Mouse (Mus musculus) embryonic facial prominence, embryonic 10.5 days (tissue): ENCODE results near the gene Cst7. TPM values are rescaled to one million over a fixed set of nuclear protein-coding genes. Genes with fewer than 3 reads are reported as not detected.

ENCODE experiments used
- DNase-seq: peaks from one replicate; pipeline ENCODE4 v3.0.0-alpha.2; 2017; ENCODE audit warnings: low spot score
- H3K27ac ChIP-seq: fragments of 300-500 bp; sonication (generic); replicated peaks from 2 replicates; pipeline ENCODE4 v1.5.1; 2016; ENCODE audit warnings: mild to moderate bottlenecking
- H3K27me3 ChIP-seq: fragments of 300-500 bp; sonication (generic); replicated peaks from 2 replicates; pipeline ENCODE4 v1.6.1; 2016; ENCODE audit warnings: low read depth, mild to moderate bottlenecking; ENCODE audit not compliant: poor library complexity, severe bottlenecking
- H3K36me3 ChIP-seq: fragments of 300-500 bp; sonication (generic); replicated peaks from 2 replicates; pipeline ENCODE4 v1.6.1; 2016; ENCODE audit warnings: mild to moderate bottlenecking, moderate library complexity
- H3K4me1 ChIP-seq: fragments of 300-500 bp; sonication (generic); 2 replicates; pipeline ENCODE4 v1.6.1; 2016
- H3K4me3 ChIP-seq: fragments of 300-500 bp; sonication (generic); 2 replicates; pipeline ENCODE4 v1.5.1; 2016; ENCODE audit warnings: mild to moderate bottlenecking, moderate library complexity
- H3K9me3 ChIP-seq: fragments of 300-500 bp; sonication (generic); 2 replicates; pipeline ENCODE4 v1.6.1; 2016; ENCODE audit warnings: mild to moderate bottlenecking
- WGBS: fragments of 180-500 bp; shearing (Covaris S2); methylation state at CpG from one replicate; pipeline ENCODE4 v1.1.7; 2016; 5-methylcytosine and 5-hydroxymethylcytosine counted together
- polyA plus RNA-seq: library from polyadenylated mRNA; unstranded; fragments of >200 nt; fragmentation: Nextera tagmentation; extraction: Ambion mirVana; gene quantifications from 2 replicates; pipeline ENCODE4 v1.2.1, GENCODE M21; 2016

Gene Cst7
- polyA plus RNA-seq, 1 experiment from 2014 or later = not detected

DNA sequence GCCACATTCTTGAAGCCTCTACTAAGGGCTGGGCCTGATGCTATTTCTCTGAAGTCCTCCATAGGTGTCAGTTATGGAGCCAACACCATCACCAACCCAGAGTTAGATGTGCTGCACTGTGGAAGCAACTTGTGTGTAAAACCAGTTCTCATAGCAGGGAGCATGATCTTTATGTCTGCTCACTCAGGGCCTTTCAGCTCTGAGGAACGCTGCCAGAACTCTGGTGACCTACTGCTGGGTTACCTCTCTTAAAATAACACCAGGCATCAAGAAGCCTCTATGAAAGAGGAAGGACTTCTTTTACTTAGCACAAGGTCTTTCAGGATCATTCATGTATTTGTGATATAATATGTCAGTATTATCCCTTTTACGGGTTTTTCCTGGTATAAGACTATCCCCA is 32.0 kb downstream of the Cst7 start:
- H3K36me3 ChIP-seq = 0 out of 2 replicates have a peak, but pooled peaks cover 4% of the 10 kb centered on the region
- WGBS = 90% methylated on average over 2 of the region's 2 CpGs
- H3K4me1 ChIP-seq = peaks cover 2% of the 10 kb centered on the region
- DNase-seq = no peak
- no peaks in the 10 kb centered on the region for H3K9me3 ChIP-seq
- H3K27ac ChIP-seq = no peak overlapping the region
- no peaks in the 10 kb centered on the region for H3K27me3 ChIP-seq
- no peak overlapping the region for H3K4me3 ChIP-seq

DNA sequence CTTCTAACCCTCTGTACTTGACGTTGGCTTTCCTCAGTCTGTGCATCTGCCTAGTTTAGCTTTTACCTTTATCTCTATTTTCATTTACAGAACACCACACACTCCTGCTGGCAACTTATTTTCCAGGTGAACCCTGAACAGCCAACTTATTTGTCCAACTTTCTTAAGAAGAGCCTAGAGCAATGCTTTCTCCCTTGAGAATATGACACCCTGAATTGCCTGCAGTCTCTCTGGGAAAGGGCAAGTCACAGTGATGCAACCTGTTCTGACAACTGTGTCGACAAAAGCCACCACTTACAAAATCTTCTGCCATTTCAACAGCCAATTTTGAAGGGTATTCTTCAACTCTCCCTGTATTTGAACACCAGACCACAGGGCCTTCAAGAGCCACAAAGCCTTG is 34.6 kb downstream of the Cst7 start:
- no peak for DNase-seq
- WGBS = 85% methylated on average over 2 of the region's 2 CpGs
- Histone ChIP-seq H3K36me3 (no peaks in the 10 kb centered on the region), H3K27me3 (no peaks in the 10 kb centered on the region), H3K9me3 (no peaks in the 10 kb centered on the region), H3K27ac (no peak overlapping the region), H3K4me3 (no peak overlapping the region), H3K4me1 (peaks cover 12% of the 10 kb centered on the region)

DNA sequence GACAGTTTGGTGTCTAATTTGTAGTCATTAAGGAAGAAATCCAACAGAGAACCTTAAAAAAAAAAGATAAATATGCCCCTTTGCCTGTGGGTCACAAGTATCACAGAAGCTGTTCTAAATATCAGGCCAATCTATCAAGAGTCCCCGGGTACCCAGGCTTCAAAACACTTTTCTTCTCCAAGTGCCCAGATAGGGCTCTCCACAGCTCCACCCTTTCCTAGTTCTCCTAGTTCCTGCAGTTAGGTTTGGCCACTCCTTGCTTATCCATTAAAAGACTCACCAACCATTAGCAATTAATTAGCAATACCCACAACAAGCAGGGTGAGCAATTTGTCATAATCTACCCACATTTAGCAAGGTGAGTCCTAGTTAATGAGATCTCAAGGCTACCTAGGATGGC is 36.9 kb downstream of the Cst7 start:
- Histone ChIP-seq H3K4me1 (peaks cover 12% of the 10 kb centered on the region), H3K9me3 (no peaks in the 10 kb centered on the region), H3K27me3 (no peaks in the 10 kb centered on the region), H3K4me3 (peak overlapping the region; percentile 87; the same call in 1 of the 2 replicates), H3K27ac (no peak overlapping the region), H3K36me3 (no peaks in the 10 kb centered on the region)
- 86% methylated on average over 1 of the region's 1 CpGs for WGBS
- DNase-seq = no peak

DNA sequence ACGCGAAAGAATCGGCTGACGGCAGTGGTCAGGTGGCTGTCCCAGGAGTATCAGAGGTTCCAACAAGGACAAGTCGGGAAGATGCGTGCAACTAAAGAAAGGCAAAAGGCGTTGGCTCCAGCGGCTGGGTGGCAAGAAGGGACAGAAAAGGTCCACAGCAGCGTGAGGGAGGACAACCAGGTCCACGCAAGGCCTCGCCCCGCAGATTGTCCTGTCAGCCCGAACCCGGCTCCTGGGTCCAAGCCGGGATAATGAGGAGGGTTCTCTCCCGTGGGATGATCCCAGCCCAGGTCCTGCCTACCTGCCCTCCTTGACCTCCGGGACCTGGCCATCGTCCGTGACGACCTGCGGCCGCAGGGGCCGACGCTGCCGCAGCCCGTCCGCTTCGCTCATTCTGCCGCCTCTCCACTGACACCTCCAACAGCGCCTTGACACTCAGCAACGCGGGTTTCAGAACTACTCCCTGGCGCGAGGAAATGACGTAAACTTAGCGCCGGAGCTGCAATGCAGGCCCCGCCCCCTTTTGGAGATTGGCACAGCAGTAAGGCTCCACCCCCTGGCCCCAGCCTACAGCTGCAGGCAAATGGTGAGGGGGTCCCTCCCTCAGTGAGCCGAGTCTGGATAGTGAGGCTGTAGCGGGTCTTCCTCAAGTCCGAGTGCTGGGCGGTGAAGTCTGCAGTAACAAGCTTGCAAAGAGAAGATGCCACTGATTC is 38.0 kb downstream of the Cst7 start, which contains the start of gene Apmap:
TSS of gene Apmap (minus strand) at position 481 of the 713 bp plus-strand sequence.
- Histone ChIP-seq H3K27ac (peak within 1 kb of the TSS; percentile 77), H3K4me1 (peaks cover 12% of the 10 kb centered on the region), H3K27me3 (no peaks in the 10 kb centered on the region), H3K36me3 (no peaks in the 10 kb centered on the region), H3K4me3 (peak within 1 kb of the TSS; percentile 87), H3K9me3 (no peaks in the 10 kb centered on the region)
- WGBS = under 1% methylated on average over 42 of the region's 42 CpGs
- DNase-seq = peak; percentile 96

DNA sequence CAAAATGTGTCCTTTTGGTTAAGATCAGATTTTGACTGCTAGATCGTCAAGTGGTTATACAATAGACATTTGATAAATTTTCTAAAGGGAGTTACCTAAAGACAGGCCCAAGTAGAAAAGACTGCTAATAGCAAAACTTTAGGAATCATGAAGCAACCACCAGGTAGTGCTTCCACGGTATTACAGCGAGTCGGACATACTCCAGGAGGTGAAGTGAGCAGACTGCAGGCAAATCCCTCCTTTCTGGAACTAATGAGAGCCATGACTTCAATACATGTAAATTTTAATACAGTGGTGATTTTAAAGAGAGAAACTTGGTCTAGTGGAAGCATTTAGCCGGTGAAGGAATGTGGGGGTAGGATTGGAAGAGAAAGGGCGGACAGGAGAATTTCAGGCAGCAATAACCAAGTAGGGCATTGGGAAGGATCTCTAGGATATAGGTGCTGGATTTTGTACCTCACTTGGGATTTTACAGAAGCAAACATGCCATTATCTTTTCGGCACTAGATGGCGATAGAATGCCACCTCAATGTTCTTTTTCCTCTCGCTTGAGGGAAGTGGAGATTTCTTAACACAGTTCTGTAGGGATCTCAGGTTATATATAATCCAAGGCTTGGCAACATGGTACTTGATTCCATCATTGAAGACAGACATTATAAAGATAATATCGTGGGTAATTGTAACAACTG is 38.8 kb downstream of the Cst7 start:
- Histone ChIP-seq H3K36me3 (no peaks in the 10 kb centered on the region), H3K4me3 (peak overlapping the region; percentile 87), H3K27ac (peak overlapping the region; percentile 77), H3K4me1 (peaks cover 12% of the 10 kb centered on the region), H3K27me3 (no peaks in the 10 kb centered on the region), H3K9me3 (no peaks in the 10 kb centered on the region)
- WGBS = 3% methylated on average over 10 of the region's 10 CpGs
- DNase-seq = peak; percentile 54

DNA sequence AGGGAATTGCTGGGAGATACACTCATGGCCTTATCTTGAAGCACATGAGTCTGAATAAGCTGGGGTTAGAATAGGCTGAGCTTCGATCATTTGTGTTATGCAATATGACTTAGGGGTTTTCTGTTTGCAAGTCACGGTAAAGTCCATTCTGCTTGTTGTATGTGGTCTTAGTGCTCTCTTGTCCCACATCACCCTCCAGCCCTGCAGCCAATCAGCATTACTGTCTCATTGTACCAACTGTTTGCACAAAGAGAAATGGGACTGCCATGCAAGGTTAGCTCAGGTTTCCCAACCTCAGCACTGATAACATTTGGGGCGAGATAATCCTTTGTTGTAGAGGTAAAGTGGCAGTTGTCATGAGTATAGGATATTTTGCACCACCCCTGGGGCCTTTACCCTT is 39.9 kb downstream of the Cst7 start:
- H3K27me3 ChIP-seq = no peaks in the 10 kb centered on the region
- H3K27ac ChIP-seq = no peak overlapping the region
- H3K9me3 ChIP-seq = no peaks in the 10 kb centered on the region
- H3K4me3 ChIP-seq = no peak overlapping the region
- no peak for DNase-seq
- H3K36me3 ChIP-seq = no peaks in the 10 kb centered on the region
- peaks cover 12% of the 10 kb centered on the region for H3K4me1 ChIP-seq
- WGBS = 80% methylated on average over 3 of the region's 3 CpGs

DNA sequence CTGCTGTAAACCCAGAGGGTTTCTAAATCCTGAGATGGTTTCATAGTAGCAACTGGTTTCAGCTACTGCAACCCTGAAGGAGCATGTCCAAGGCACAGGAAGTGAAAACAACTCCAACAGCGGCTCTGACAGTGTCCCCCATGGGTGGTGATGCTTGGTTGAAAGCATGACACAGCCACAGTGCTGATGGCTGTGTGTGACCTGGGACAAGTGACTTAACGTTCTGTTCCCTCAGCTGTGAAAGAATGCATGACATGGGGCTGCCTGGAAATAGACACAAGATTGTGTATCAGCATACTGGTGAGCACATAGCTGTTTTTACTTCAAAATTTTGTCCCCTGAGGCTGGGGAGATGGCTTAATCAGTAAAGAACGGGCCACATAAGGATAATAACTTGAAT is 51.5 kb downstream of the Cst7 start:
- no peak overlapping the region for H3K27ac ChIP-seq
- H3K9me3 ChIP-seq = no peaks in the 10 kb centered on the region
- H3K4me3 ChIP-seq = no peak overlapping the region
- WGBS = 73% methylated on average over 3 of the region's 3 CpGs
- DNase-seq = no peak
- H3K4me1 ChIP-seq = no peaks in the 10 kb centered on the region
- no peaks in the 10 kb centered on the region for H3K36me3 ChIP-seq
- H3K27me3 ChIP-seq = no peaks in the 10 kb centered on the region

DNA sequence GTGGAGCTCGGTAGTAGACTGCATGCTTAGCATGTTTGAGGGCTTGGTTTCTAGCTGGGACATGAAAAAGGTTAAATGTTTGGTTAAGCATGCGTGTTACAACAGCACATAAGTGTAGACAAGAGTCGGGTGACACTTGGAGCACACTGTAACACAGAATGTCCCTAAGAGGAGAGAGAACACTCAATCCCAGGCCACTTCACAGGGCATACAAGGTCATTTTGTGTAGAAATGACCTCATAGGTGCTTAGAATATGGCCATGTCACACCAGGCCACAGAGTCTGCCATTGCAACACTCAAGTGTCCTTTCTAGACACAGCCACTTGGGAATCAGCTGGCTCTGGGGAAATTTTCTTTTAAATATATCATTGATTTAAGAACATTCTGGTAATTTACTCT is 53.7 kb downstream of the Cst7 start:
- WGBS = 83% methylated on average over 3 of the region's 3 CpGs
- no peak for DNase-seq
- H3K4me1 ChIP-seq = no peaks in the 10 kb centered on the region
- no peak overlapping the region for H3K27ac ChIP-seq
- no peak overlapping the region for H3K4me3 ChIP-seq
- H3K36me3 ChIP-seq = no peaks in the 10 kb centered on the region
- H3K27me3 ChIP-seq = no peaks in the 10 kb centered on the region
- no peaks in the 10 kb centered on the region for H3K9me3 ChIP-seq

DNA sequence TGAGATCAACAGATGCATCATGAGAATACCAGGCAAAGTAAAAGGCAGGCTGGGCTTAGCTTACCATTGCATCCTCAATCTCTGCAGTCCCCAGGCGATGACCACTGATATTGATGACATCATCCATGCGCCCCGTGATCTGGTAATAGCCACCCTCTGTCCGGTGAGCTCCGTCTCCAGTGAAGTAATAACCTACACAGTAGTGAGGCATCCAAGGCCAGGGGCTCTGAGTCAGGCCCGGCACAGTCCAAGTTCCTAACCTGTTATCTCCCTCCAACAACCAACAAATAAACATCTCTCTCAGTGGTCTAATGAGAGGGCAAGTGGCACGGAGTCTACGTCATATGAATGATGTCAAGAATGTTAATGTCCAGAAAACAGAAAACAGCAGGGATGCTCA is 54.7 kb downstream of the Cst7 start:
- Histone ChIP-seq H3K27ac (no peak overlapping the region), H3K27me3 (no peaks in the 10 kb centered on the region), H3K4me1 (no peaks in the 10 kb centered on the region), H3K9me3 (no peaks in the 10 kb centered on the region), H3K36me3 (no peaks in the 10 kb centered on the region), H3K4me3 (no peak overlapping the region)
- no peak for DNase-seq
- 94% methylated on average over 8 of the region's 8 CpGs for WGBS

DNA sequence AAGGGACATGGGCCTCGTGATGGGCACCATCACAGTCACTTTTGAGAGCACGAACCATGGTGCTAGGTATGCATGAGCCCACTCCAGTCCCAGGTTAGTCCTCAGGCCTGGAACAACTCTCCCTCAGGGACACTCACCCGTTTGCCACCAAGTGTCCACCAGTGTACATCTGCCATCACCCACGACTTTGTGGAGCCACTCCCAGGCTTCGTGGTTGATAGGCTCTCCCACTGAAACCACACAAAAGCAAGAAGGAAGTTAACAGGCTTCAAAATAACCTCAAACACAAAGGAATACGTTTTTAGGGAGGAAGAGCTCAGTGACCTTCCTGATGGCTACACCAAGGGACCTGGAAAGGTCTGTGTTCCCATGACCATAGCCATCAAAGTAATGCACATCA is 56.9 kb downstream of the Cst7 start:
- Histone ChIP-seq H3K4me1 (no peaks in the 10 kb centered on the region), H3K27me3 (no peaks in the 10 kb centered on the region), H3K27ac (no peak overlapping the region), H3K9me3 (no peaks in the 10 kb centered on the region), H3K36me3 (no peaks in the 10 kb centered on the region), H3K4me3 (no peak overlapping the region)
- 76% methylated on average over 6 of the region's 6 CpGs for WGBS
- DNase-seq = no peak

Other genes with a start within 250 kb of the Cst7 start
- 2.6 and 3.3 TPM in 2 replicates for gene Gm10130, start 246.7 kb upstream of the Cst7 start, polyA plus RNA-seq
- 9.4 and 9.9 TPM in 2 replicates for gene 3300002I08Rik, start 207.7 kb upstream of the Cst7 start, polyA plus RNA-seq
- 10.0 and 10.9 TPM in 2 replicates for gene Zfp442, start 118.9 kb upstream of the Cst7 start, polyA plus RNA-seq
- 0.10 and 0.13 TPM in 2 replicates for gene Zfp345, start 85.3 kb upstream of the Cst7 start, polyA plus RNA-seq
- gene Apmap, start 38.2 kb downstream of the Cst7 start, polyA plus RNA-seq = 27.9 and 31.5 TPM in 2 replicates
- gene Acss1, start 98.1 kb downstream of the Cst7 start, polyA plus RNA-seq = 7.8 and 9.3 TPM in 2 replicates
- 0.04 and 0.23 TPM in 2 replicates for gene Vsx1, start 118.9 kb downstream of the Cst7 start, polyA plus RNA-seq
- gene Entpd6, start 178.6 kb downstream of the Cst7 start, polyA plus RNA-seq = 30.7 and 37.1 TPM in 2 replicates
- 62.1 and 66.3 TPM in 2 replicates for gene Pygb, start 216.3 kb downstream of the Cst7 start, polyA plus RNA-seq